Mouse (Mus musculus): Measurements from ENCODE around the gene Flywch1.

GRCm38 (mm10) chr17:23803366-23804041 lies 32.1 kb upstream of the Flywch1 start:
- TF ChIP-seq GATA1 (IDR thresholded peaks at IDR 0.05; ENCODE audit: borderline replicate concordance, low read length) (no peak), FLI1 (IDR thresholded peaks at IDR 0.05; ENCODE audit: low read length) (no peak)

Data from megakaryocyte, embryonic 14.5 days (primary cell).